Mouse (Mus musculus) cerebellum, adult 2 months (tissue): ENCODE results near the gene Anks3. TPM values are rescaled to one million over a fixed set of nuclear protein-coding genes. Genes with fewer than 3 reads are reported as not detected.

ENCODE experiments used
- DNase-seq, 2 experiments: peaks; one replicate each; pipeline ENCODE4 v3.0.0; 2021
- H3K27ac ChIP-seq: fragments of 200-500 bp; 2 replicates; pipeline ENCODE4 v1.5.1; 2012; ENCODE audit warnings: low read length, control low read depth, inconsistent platforms; ENCODE audit not compliant: insufficient read depth
- H3K27me3 ChIP-seq: fragments of 200-500 bp; 2 replicates; pipeline ENCODE4 v1.6.1; 2012; ENCODE audit warnings: inconsistent platforms, mild to moderate bottlenecking, low read length, moderate library complexity; ENCODE audit not compliant: control insufficient read depth, insufficient read depth
- H3K4me1 ChIP-seq: fragments of 200-500 bp; 2 replicates; pipeline ENCODE4 v1.6.1; 2011; ENCODE audit warnings: low read length; ENCODE audit not compliant: control insufficient read depth, insufficient read depth
- H3K4me3 ChIP-seq: fragments of 200-500 bp; replicated peaks from 2 replicates; pipeline ENCODE3; 2011; ENCODE audit warnings: mild to moderate bottlenecking, low read depth, low read length, control low read depth; ENCODE audit not compliant: insufficient read depth
- CTCF ChIP-seq: fragments of 200-500 bp; IDR thresholded peaks from 2 replicates; pipeline ENCODE4 v1.5.1; 2011; ENCODE audit warnings: low read depth, mild to moderate bottlenecking, control low read depth, low read length, moderate library complexity, borderline replicate concordance; ENCODE audit not compliant: insufficient read depth
- POLR2A ChIP-seq: fragments of 200-500 bp; IDR thresholded peaks from 2 replicates; pipeline ENCODE4 v1.6.1; 2011; ENCODE audit warnings: low read length, control low read depth, borderline replicate concordance; ENCODE audit not compliant: insufficient read depth
- WGBS: fragments of 180-500 bp; shearing (Covaris S2); methylation state at CpG from one replicate; pipeline ENCODE4 v1.1.7; 2018; 5-methylcytosine and 5-hydroxymethylcytosine counted together
- polyA plus RNA-seq: library from polyadenylated mRNA; depleted of rRNA; stranded (reverse); fragments of >200 nt; gene quantifications from 2 replicates; pipeline ENCODE4 v1.2.3, GENCODE M21; 2012

Gene Anks3
- polyA plus RNA-seq, 1 experiment = 104 TPM

- Histone ChIP-seq H3K27ac (no peak overlapping the region), H3K4me3 (no peak overlapping the region), H3K27me3 (no peaks in the 10 kb centered on the region), H3K4me1 (peaks cover 3% of the 10 kb centered on the region)
- no peak for DNase-seq
- TF ChIP-seq POLR2A (no peak), CTCF (no peak)
- 88% methylated on average over 2 of the region's 2 CpGs for WGBS
Measured at GRCm38 (mm10) chr16:4916608-4917007, 47.4 kb downstream of the Anks3 start.

DNA sequence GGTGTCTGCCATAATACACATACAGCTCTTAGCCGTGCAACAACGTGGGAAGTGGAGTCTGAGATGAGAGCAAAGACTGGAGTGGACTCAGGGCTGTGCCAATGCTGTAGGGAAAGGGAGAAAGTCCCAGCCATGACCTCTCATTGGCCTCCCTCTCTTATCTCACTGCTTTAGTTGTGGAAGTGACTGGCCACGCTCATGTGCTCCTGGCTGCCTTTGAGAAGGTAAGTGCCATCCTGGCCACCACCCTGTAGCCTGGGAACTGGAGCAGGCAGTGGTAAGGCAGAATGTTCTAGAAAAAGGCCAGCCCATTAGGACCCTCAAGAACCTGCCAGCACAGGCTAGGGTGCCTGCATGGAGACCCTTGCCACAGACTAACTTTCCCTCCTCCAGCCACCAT, 48.1 kb downstream of the Anks3 start:
- WGBS = 90% methylated on average over 3 of the region's 3 CpGs
- TF ChIP-seq CTCF (no peak), POLR2A (no peak)

GRCm38 (mm10) chr16:4913783-4914735, 49.9 kb downstream of the Anks3 start:
- 31% methylated on average over 12 of the region's 12 CpGs for WGBS
- Histone ChIP-seq H3K27ac (no peak overlapping the region), H3K4me3 (no peak overlapping the region), H3K4me1 (peaks cover 3% of the 10 kb centered on the region), H3K27me3 (no peaks in the 10 kb centered on the region)
- TF ChIP-seq POLR2A (no peak), CTCF (peak; percentile 84)
- DNase-seq = peak; percentile 77 to 85

More for the DNA sequence above, 48.1 kb downstream of the Anks3 start:
- H3K4me1 ChIP-seq = peaks cover 3% of the 10 kb centered on the region
- no peak overlapping the region for H3K27ac ChIP-seq
- H3K4me3 ChIP-seq = no peak overlapping the region
- H3K27me3 ChIP-seq = no peaks in the 10 kb centered on the region
- no peak for DNase-seq

DNA sequence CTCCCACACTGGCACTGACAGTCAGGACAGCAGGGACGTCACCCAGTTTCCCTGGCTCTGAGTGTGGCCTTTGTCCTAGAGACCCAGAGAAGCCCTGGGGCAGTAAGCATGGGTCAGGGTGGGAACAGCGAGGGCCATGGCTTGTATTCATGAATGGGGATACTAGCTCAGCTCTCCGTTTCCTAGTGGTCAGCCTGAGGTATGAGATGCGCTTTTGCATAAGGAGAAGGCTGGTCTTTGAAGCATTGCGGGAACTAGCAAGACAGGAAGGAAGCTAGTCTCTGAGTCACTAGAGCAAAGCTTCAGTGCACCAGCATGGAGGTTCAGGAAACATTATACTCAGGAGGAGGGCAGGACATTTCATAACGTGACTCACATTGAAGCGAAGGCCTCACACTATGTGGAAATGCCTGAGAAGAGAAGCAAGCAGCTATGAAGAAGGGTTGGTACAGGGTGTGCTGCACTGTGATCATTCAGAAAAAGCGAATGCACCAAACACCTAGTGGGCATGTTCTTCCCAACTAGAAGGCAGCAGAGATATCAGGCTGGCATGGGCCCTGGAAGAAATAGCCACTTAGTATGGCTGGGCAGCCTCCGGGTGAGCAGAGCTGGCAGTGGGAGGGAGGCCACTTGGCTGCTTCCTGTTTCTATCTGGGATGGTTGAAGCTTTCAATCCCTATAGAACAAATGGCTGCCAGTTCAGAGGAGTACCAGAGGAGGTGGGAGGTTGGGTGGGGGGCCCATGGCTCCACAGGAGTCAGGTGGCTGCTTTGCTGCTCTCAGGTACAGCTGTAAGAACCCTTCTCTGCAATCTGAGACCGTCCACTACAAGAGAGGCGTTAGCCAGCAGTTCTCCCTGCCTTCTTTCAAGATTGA, 50.9 kb downstream of the Anks3 start:
- TF ChIP-seq POLR2A = no peak
- no peak for TF ChIP-seq CTCF
- Histone ChIP-seq H3K4me1 (peaks cover 3% of the 10 kb centered on the region), H3K27ac (no peak overlapping the region; the same call in 1 of the 2 replicates), H3K4me3 (no peak overlapping the region), H3K27me3 (no peaks in the 10 kb centered on the region)
- no peak for DNase-seq
- WGBS = 64% methylated on average over 11 of the region's 11 CpGs

DNA sequence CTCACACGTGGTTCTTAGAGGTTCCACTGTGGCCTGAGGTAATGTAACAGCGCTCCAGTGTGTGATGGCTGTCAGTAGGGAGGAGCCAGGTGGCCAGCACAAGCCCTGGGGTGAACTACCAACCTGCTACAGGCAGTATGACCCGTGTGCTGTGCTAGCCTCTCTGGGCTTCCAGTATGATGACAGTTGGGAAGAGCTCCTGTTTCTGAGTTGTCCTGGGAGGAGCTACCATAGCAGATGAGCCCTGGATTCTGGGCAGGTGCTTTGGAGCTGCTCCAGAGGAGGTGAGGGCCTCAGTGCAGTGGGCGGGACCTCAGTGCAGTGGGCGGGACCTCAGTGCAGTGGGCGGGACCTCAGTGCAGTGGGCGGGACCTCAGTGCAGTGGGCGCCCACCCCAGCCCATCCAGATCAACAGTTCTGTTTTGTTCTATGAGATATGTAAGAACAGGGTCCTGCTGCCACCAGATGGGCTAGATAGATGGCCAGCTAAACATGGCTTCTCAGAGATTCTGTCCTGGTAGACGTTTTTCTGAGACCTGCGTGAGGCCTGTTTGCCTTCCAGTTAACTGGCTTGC, 51.8 kb downstream of the Anks3 start:
- H3K27ac ChIP-seq = peak overlapping the region; percentile 12; the same call in 1 of the 2 replicates
- TF ChIP-seq POLR2A (no peak), CTCF (no peak)
- 74% methylated on average over 10 of the region's 10 CpGs for WGBS
- H3K4me1 ChIP-seq = peaks cover 3% of the 10 kb centered on the region
- no peak overlapping the region for H3K4me3 ChIP-seq
- DNase-seq = no peak
- no peaks in the 10 kb centered on the region for H3K27me3 ChIP-seq

- Histone ChIP-seq H3K27ac (no peak overlapping the region), H3K27me3 (no peaks in the 10 kb centered on the region), H3K4me1 (peaks cover 3% of the 10 kb centered on the region), H3K4me3 (no peak overlapping the region)
- TF ChIP-seq CTCF (no peak), POLR2A (no peak)
- DNase-seq = no peak
- WGBS = 94% methylated on average over 8 of the region's 8 CpGs
Measured at GRCm38 (mm10) chr16:4910758-4911157, 53.2 kb downstream of the Anks3 start.

- 99% methylated on average over 2 of the region's 2 CpGs for WGBS
- Histone ChIP-seq H3K27me3 (no peaks in the 10 kb centered on the region), H3K4me1 (peaks cover 10% of the 10 kb centered on the region), H3K4me3 (no peak overlapping the region), H3K27ac (no peak overlapping the region)
- DNase-seq = no peak
- TF ChIP-seq POLR2A (no peak), CTCF (peak; percentile 36; the same call in 1 of the 2 replicates)
Measured at GRCm38 (mm10) chr16:4909745-4910144, 54.3 kb downstream of the Anks3 start.
